Mouse (Mus musculus): ENCODE data around the gene Ell2.

Gene Ell2

GRCm38 (mm10) chr13:75818486-75818885 lies 111.9 kb downstream of the Ell2 start:
- DNase-seq: no peak

GRCm38 (mm10) chr13:75818945-75819706 lies 112.6 kb downstream of the Ell2 start:
- no peak for DNase-seq

- DNase-seq: no peak
These were observed 113.3 kb downstream of the Ell2 start for GRCm38 (mm10) chr13:75819898-75820297.
